Mouse (Mus musculus) ES-E14 (cell line): Measurements from ENCODE around the gene Stard7. TPM values are rescaled to one million over a fixed set of nuclear protein-coding genes. Genes with fewer than 3 reads are reported as not detected.

Experiments
- DNase-seq: peaks from one replicate; pipeline ENCODE4 v3.0.0-alpha.2; 2013; ENCODE audit warnings: low read depth, low spot score
- H3K27ac ChIP-seq: 2 replicates; pipeline ENCODE4 v1.5.1; 2012; ENCODE audit warnings: low read depth, mild to moderate bottlenecking, low read length, moderate library complexity, mixed read lengths; ENCODE audit not compliant: poor library complexity, insufficient read depth, severe bottlenecking
- H3K36me3 ChIP-seq: 2 replicates; pipeline ENCODE4 v1.6.1; 2012; ENCODE audit warnings: mild to moderate bottlenecking, low read length, moderate library complexity, mixed read lengths; ENCODE audit not compliant: control insufficient read depth, poor library complexity, insufficient read depth, severe bottlenecking
- H3K4me1 ChIP-seq, 2 experiments: fragments of 150-350 bp in 1 of 2; sonication (generic) in 1 of 2; 2 replicates each; pipeline ENCODE4 v1.6.1; 2012; ENCODE audit warnings: low read length in 2 of 2, mild to moderate bottlenecking in 1 of 2, mixed read lengths in 1 of 2; ENCODE audit not compliant: control insufficient read depth in 2 of 2, insufficient read depth in 2 of 2, poor library complexity in 1 of 2
- H3K4me3 ChIP-seq, 2 experiments: fragments of 150-350 bp in 1 of 2; sonication (generic) in 1 of 2; 2 replicates each; pipeline ENCODE4 v1.5.1; 2012; ENCODE audit warnings: low read length in 2 of 2, low read depth in 1 of 2, mild to moderate bottlenecking in 1 of 2, mixed read lengths in 1 of 2; ENCODE audit not compliant: insufficient read depth in 1 of 2, poor library complexity in 1 of 2, severe bottlenecking in 1 of 2
- H3K9ac ChIP-seq: 2 replicates; pipeline ENCODE4 v1.6.1; 2012; ENCODE audit warnings: low read depth, mild to moderate bottlenecking, low read length, mixed read lengths; ENCODE audit not compliant: poor library complexity, insufficient read depth, severe bottlenecking
- H3K9me3 ChIP-seq: fragments of 150-350 bp; sonication (generic); 2 replicates; pipeline ENCODE4 v1.6.1; 2012; ENCODE audit warnings: low read depth, mild to moderate bottlenecking, low read length; ENCODE audit not compliant: control insufficient read depth, insufficient read depth
- CHD2 ChIP-seq: IDR thresholded peaks from 2 replicates; pipeline ENCODE4 v1.6.1; 2014; ENCODE audit warnings: mild to moderate bottlenecking, low read depth, low read length, inconsistent platforms
- HCFC1 ChIP-seq: IDR thresholded peaks from 2 replicates; pipeline ENCODE4 v1.6.1; 2012; ENCODE audit warnings: low read length, inconsistent platforms, borderline replicate concordance; ENCODE audit not compliant: insufficient read depth
- MAFK ChIP-seq: IDR thresholded peaks from 2 replicates; pipeline ENCODE4 v1.6.1; 2014; ENCODE audit warnings: mild to moderate bottlenecking, low read depth, low read length, inconsistent platforms; ENCODE audit not compliant: insufficient read depth
- ZC3H11A ChIP-seq: IDR thresholded peaks from 2 replicates; pipeline ENCODE4 v1.6.1; 2012; ENCODE audit warnings: low read depth, mild to moderate bottlenecking, inconsistent platforms, low read length, borderline replicate concordance
- ZNF384 ChIP-seq: IDR thresholded peaks from 2 replicates; pipeline ENCODE4 v1.6.1; 2012; ENCODE audit warnings: low read depth, low read length, inconsistent platforms
- in situ Hi-C, 2 experiments: fragments of 600-800 bp; cut with MboI; formaldehyde crosslinking; loops; one replicate each; pipeline ENCODE4 v1.15.1; 2025; ENCODE audit warnings: low sequenced_read_pairs in 2 of 2, inconsistent platforms in 1 of 2; ENCODE audit not compliant: unreplicated experiment in 2 of 2
- total RNA-seq: library from RNA; depleted of rRNA; stranded (reverse); fragments of 300-350 nt; gene quantifications from 2 replicates; pipeline ENCODE4 v1.2.3, GENCODE M21; 2012

Stard7 gene
- total RNA-seq, 1 experiment, result 40.7 TPM

- Histone ChIP-seq H3K4me1 (no peaks in the 10 kb centered on the region; a peak in 1 of 4 replicates), H3K4me3 (no peak overlapping the region), H3K9ac (no peak overlapping the region), H3K27ac (no peak overlapping the region), H3K36me3 (0 out of 2 replicates have a peak, but pooled peaks cover 2% of the 10 kb centered on the region), H3K9me3 (no peaks in the 10 kb centered on the region)
- TF ChIP-seq ZC3H11A (no peak), HCFC1 (no peak), ZNF384 (no peak), CHD2 (no peak), MAFK (no peak)
- no peak for DNase-seq
- in situ Hi-C loops, result no loop called here
Observed at GRCm38 (mm10) chr2:127275551-127276320, 5.7 kb downstream of the Stard7 start.

DNA sequence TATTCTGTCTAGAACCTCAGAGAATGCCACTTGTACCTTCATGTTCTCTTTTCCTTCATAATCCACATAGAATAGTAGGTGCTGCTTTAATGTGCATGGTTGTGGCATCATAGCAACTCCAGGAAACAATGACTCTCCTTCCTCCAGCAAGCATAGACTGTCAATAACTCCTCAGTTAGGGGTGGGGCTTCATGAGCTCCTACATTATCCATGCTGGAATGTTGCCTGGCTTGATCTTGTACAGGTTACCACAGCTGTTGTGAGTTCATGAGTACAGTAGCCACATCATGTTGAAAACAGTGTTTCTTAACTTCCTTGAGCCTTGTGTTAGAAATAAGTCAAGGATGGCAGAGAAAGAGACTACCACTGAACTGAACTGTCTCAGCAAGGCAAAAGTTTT is 8.1 kb downstream of the Stard7 start:
- TF ChIP-seq CHD2 (no peak), ZC3H11A (no peak), MAFK (no peak), HCFC1 (no peak), ZNF384 (no peak)
- H3K9me3 ChIP-seq, result no peaks in the 10 kb centered on the region
- H3K4me1 ChIP-seq, result no peaks in the 10 kb centered on the region
- H3K9ac ChIP-seq, result no peak overlapping the region
- no peak overlapping the region for H3K27ac ChIP-seq
- DNase-seq, result no peak
- in situ Hi-C loops, result no loop called here
- H3K4me3 ChIP-seq, result no peak overlapping the region
- H3K36me3 ChIP-seq, result no peaks in the 10 kb centered on the region

- H3K4me1 ChIP-seq, result no peaks in the 10 kb centered on the region
Observed at GRCm38 (mm10) chr2:127292250-127292649, 22.2 kb downstream of the Stard7 start.

DNA sequence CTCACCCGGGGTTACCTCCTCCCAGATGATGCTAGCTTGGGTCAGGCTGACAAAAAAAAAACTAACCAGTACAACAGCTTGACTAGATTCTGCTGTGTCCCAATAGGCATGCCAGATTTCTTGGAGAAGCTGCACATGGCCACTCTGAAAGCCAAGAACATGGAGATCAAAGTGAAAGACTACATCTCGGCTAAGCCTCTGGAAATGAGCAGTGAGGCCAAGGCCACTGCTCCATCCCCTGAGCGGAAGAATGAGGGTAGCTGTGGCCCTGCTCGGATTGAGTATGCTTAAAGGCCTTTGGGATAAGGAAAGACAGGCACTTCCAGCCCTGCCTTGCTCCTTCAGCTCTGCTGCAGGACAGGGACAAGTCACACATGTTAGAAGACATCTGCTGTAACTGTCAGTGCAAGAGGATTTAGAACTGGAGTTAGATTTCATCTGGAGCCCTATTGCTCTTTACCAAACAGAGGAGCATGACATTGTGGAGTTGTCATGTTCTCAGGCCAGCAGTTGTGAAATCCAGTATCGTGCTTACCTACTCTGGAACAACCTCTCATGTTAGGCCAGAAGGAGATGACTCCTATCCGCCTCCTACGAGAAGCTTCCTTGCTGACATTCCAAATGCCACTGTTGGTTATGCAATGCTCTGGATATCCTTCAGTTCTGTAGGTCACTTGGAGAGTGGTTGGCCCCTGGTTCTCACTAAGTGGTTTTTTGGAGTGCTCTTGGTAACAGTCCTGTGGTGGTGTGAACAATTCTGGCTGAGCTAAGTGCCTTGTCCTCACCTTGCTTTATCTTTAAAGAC is 27.2 kb downstream of the Stard7 start:
- no peak overlapping the region for H3K9ac ChIP-seq
- H3K4me3 ChIP-seq, result no peak overlapping the region
- no peak for DNase-seq
- H3K9me3 ChIP-seq, result no peaks in the 10 kb centered on the region
- TF ChIP-seq HCFC1 (no peak), ZC3H11A (no peak), ZNF384 (no peak), CHD2 (no peak), MAFK (no peak)
- peaks cover 15% of the 10 kb centered on the region for H3K36me3 ChIP-seq
- H3K27ac ChIP-seq, result no peak overlapping the region
- in situ Hi-C loops, result no loop called here
- peaks cover 0 to 6% of the 10 kb centered on the region in 2 experiments; a peak in 2 of 4 replicates for H3K4me1 ChIP-seq

More at GRCm38 (mm10) chr2:127292250-127292649, 22.2 kb downstream of the Stard7 start:
- Histone ChIP-seq H3K9ac (no peak overlapping the region), H3K27ac (no peak overlapping the region), H3K9me3 (no peaks in the 10 kb centered on the region), H3K4me3 (no peak overlapping the region), H3K36me3 (peaks cover 11% of the 10 kb centered on the region)
- no peak for DNase-seq
- TF ChIP-seq MAFK (no peak), ZC3H11A (no peak), HCFC1 (no peak), CHD2 (no peak), ZNF384 (no peak)
- in situ Hi-C loops, result no loop called here
